Mouse (Mus musculus) megakaryocyte, embryonic 14.5 days (primary cell): Measurements from ENCODE around the gene Zfand3.

Source experiments
- FLI1 ChIP-seq: IDR thresholded peaks from 2 replicates; pipeline ENCODE4 v1.6.1; 2012; ENCODE audit warnings: low read length, inconsistent platforms, mixed read lengths
- GATA1 ChIP-seq: IDR thresholded peaks from 3 replicates; pipeline ENCODE4 v1.6.1; 2012; ENCODE audit warnings: mixed read lengths, low read length, inconsistent platforms, borderline replicate concordance

DNA sequence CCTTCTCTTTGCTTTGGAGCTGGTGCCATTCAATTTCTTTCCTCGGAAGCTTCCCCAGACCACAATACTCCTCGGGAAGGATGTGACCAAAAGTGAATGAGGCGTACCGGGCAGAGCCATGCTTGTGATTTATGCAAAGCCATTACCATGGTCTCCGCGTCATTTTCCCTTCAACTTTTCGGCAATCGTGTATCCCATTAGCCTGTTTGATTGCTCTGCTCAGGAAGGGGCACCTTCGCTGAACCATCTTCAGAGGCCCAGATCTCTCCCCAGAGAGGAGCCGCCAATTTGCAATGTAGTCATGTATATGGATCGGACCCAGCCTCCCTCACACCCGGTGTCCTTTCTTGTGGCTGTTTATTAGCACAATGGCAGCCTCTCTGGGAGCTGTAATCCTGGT, 218.3 kb downstream of the Zfand3 start:
- no peak for TF ChIP-seq FLI1
- TF ChIP-seq GATA1: no peak
